15 mouse cellular contexts compared by ENCODE assay signal in the genomic region with DNA sequence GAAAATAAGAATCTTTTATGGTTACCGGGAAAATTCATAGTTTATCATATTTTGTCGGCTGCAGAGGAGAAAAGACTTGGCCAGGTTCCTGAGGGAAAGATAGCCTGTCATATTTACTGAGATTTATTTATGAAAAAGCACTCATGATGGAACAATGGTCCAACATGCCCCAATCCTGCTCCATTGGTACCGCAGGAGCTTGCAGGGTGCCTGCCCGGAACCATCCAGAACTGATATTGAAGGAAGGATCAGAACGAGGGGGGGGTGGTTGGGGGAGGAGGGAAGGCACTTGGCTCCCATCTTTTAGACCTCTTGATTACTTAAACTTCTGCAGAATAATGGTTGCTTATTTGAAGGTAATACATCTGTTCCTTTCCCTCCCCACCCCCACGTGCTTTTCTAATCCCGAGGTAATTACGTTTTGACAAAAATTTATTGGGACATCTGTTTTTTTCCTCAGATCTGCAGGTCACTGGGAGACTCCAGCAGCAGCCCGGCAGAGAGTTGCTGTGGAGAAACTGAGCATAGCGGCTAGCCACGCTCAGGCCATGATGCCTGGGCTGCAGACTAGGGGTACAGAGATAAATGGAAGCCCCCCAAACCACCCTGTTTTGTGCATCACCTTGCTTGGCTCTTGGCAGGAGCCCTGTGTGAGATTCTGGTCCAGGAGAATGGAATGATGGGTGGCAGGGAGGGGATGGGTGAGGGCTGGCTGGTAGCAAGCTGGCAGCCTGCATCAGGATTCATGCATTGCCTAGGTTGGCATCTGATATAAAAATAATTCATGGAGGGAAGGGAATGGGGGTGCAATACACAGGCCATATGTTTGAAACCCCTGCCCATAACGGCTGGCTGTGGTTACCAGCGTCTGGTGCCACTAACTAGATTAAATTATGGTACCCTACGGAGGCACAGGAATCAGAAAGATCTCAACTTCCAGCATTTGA.
DNase-seq lines count a peak whose midpoint lies in the region; ATAC-seq and TF ChIP-seq lines count a peak whose summit lies in the region.
"Had no signal": no experiment of that assay in that cellular context is flagged by ENCODE, and none has a peak within 500 bp of the region (broad histone marks: within the 10 kb centered on the region; RNA-seq: fewer than 3 reads in every experiment).

No protein-coding gene starts in this region.

- H3K36me3 ChIP-seq in heart, embryonic 10.5 days = no peaks in the 10 kb centered on the region
- no peaks in the 10 kb centered on the region for H3K36me3 ChIP-seq in heart, embryonic 11.5 days (ENCODE audit: control insufficient read depth, insufficient read depth, low read length)
- H3K36me3 ChIP-seq in embryonic facial prominence, embryonic 12.5 days = no peaks in the 10 kb centered on the region
- no peaks in the 10 kb centered on the region for H3K36me3 ChIP-seq in limb, embryonic 12.5 days
- H3K36me3 ChIP-seq: limb, embryonic 15.5 days had no signal

- peak overlapping the region; percentile 57; the same call in 1 of the 2 replicates for H3K27ac ChIP-seq in heart, embryonic 10.5 days
- H3K27ac ChIP-seq in heart, embryonic 11.5 days (ENCODE audit: low read depth, low read length) = no peak overlapping the region
- peak overlapping the region; percentile 55 for H3K27ac ChIP-seq in embryonic facial prominence, embryonic 12.5 days
- H3K27ac ChIP-seq in limb, embryonic 12.5 days = peak overlapping the region; percentile 54; the same call in 1 of the 2 replicates
- H3K27ac ChIP-seq: limb, embryonic 15.5 days had no signal

- no peak overlapping the region for H3K4me2 ChIP-seq in heart, embryonic 11.5 days
- H3K4me2 ChIP-seq in embryonic facial prominence, embryonic 12.5 days (replicated peaks) = no peak overlapping the region
- H3K4me2 ChIP-seq in limb, embryonic 12.5 days = no peak overlapping the region
- H3K4me2 ChIP-seq: limb, embryonic 15.5 days had no signal

- no peak for TF ChIP-seq POLR2A in brain, embryonic 14.5 days (IDR thresholded peaks at IDR 0.05; ENCODE audit: borderline replicate concordance, extremely low read depth, insufficient read depth, insufficient read length, poor library complexity, severe bottlenecking)

- no peaks in the 10 kb centered on the region for H3K9me3 ChIP-seq in heart, embryonic 10.5 days
- H3K9me3 ChIP-seq in heart, embryonic 11.5 days (replicated peaks; ENCODE audit: control insufficient read depth, low read length) = no peaks in the 10 kb centered on the region
- no peaks in the 10 kb centered on the region for H3K9me3 ChIP-seq in embryonic facial prominence, embryonic 12.5 days
- no peaks in the 10 kb centered on the region for H3K9me3 ChIP-seq in limb, embryonic 12.5 days
- H3K9me3 ChIP-seq: limb, embryonic 15.5 days had no signal

- no peak overlapping the region for H3K9ac ChIP-seq in heart, embryonic 11.5 days (ENCODE audit: low read depth, low read length)
- H3K9ac ChIP-seq in embryonic facial prominence, embryonic 12.5 days = no peak overlapping the region
- H3K9ac ChIP-seq in limb, embryonic 12.5 days (replicated peaks) = no peak overlapping the region
- H3K9ac ChIP-seq: limb, embryonic 15.5 days had no signal

- H3K4me3 ChIP-seq in heart, embryonic 10.5 days = no peak overlapping the region
- H3K4me3 ChIP-seq in heart, embryonic 11.5 days (ENCODE audit: low read depth, low read length) = no peak overlapping the region
- H3K4me3 ChIP-seq in embryonic facial prominence, embryonic 12.5 days = no peak overlapping the region
- no peak overlapping the region for H3K4me3 ChIP-seq in limb, embryonic 12.5 days (replicated peaks)
- H3K4me3 ChIP-seq: limb, embryonic 15.5 days had no signal

- WGBS in heart, embryonic 10.5 days = 74% methylated on average over 14 of the region's 14 CpGs
- WGBS in heart, embryonic 11.5 days (ENCODE audit: insufficient replicate concordance) = 71% methylated on average over 14 of the region's 14 CpGs
- 43% methylated on average over 14 of the region's 14 CpGs for WGBS in embryonic facial prominence, embryonic 12.5 days
- WGBS in limb, embryonic 12.5 days = 26% methylated on average over 14 of the region's 14 CpGs

- TF ChIP-seq CTCF in brain, embryonic 14.5 days (IDR thresholded peaks at IDR 0.05; ENCODE audit: borderline replicate concordance, extremely low read depth, insufficient read depth, insufficient read length) = no peak

- H3K4me1 ChIP-seq in heart, embryonic 10.5 days = peaks cover 18% of the 10 kb centered on the region
- H3K4me1 ChIP-seq in heart, embryonic 11.5 days (ENCODE audit: control insufficient read depth, insufficient read depth, low read length) = peaks cover 14% of the 10 kb centered on the region
- H3K4me1 ChIP-seq in embryonic facial prominence, embryonic 12.5 days = peaks cover 48% of the 10 kb centered on the region
- H3K4me1 ChIP-seq in limb, embryonic 12.5 days (replicated peaks) = peaks cover 45% of the 10 kb centered on the region

- no peak for ATAC-seq in heart, embryonic 11.5 days (replicated peaks; ENCODE audit: insufficient number of reproducible peaks, low FRiP score, low TSS enrichment)
- no peak for ATAC-seq in embryonic facial prominence, embryonic 12.5 days (ENCODE audit: insufficient number of reproducible peaks, insufficient read depth, low FRiP score, low TSS enrichment)
- ATAC-seq in limb, embryonic 12.5 days (ENCODE audit: insufficient number of reproducible peaks, insufficient read depth, low FRiP score, low TSS enrichment, low read depth) = peak; percentile 42; the same call in 1 of the 2 replicates
- ATAC-seq: lung, postnatal 0 days had no signal

- no peaks in the 10 kb centered on the region for H3K27me3 ChIP-seq in heart, embryonic 10.5 days (ENCODE audit: insufficient read depth, poor library complexity, severe bottlenecking)
- no peaks in the 10 kb centered on the region for H3K27me3 ChIP-seq in heart, embryonic 11.5 days (ENCODE audit: control insufficient read depth, insufficient read depth, low read length)
- no peaks in the 10 kb centered on the region for H3K27me3 ChIP-seq in embryonic facial prominence, embryonic 12.5 days
- H3K27me3 ChIP-seq in limb, embryonic 12.5 days = no peaks in the 10 kb centered on the region
- H3K27me3 ChIP-seq: CH12.LX; limb, embryonic 15.5 days had no signal

- DNase-seq in heart, embryonic 10.5 days (ENCODE audit: low spot score) = no peak
- DNase-seq in brain, embryonic 14.5 days (ENCODE audit: low read depth) = peak; percentile 72
- no peak for DNase-seq in right cerebral cortex, postnatal 4 days
- DNase-seq in liver = no peak
- DNase-seq: adrenal gland, postnatal 10 days; kidney, adult 2 months; layer of hippocampus, adult 9-11 months; midbrain, embryonic 14.5 days; right cerebral cortex, postnatal 25 days had no signal
